Mouse (Mus musculus): ENCODE results near the gene Tmem238l. TPM values are rescaled to one million over a fixed set of nuclear protein-coding genes. Genes with fewer than 3 reads are reported as not detected.

Gene Tmem238l
- polyA plus RNA-seq, 1 experiment from 2014 or later = not detected

DNA sequence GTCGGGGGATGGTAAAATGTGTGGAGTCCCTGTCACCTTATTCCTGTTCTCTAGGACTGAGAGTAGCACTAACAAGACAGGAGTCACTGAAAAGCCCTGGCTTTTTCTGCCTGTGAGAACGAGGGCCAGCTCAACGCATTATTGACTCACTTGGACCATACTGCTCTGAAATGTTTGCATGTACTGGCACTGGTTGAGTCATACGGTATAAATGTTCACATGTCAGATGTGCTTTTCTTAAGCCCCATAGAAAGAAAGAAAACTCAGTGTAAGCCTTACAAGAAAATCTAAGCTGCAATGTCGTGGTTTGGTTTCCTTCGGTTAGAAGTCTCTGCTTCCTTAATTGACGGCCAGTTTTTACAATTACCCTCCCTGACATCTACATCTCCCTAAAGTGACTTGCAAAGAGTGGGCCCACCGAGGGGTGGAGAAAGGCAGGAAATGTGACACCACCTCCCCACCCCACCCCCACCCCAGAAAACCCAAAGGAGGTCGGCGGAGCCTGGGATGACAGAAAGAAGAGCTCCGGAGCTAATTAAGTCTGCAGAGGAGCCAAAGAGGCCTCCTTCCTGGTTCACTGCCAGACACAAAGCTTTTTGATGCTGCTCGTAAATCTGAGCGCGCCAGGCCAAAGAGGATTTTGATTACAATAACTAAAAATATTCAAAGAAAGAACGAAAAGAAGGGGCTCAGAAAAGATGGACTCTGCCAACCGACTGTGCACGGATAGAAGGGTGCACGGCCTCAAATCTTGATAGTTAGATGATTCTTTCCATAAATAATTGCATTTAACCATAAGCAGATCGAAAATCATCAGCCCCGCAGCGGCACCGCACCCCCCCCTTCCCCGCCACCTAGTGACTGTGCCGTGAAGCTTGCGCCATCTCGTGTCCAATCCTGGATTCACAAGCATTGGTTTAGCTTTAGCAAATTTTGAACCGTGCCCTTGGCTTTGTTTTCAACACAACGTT, 28.0 kb downstream of the Tmem238l start:
- H3K9me3 ChIP-seq (replicated peaks) = no peaks in the 10 kb centered on the region
- H3K27me3 ChIP-seq (ENCODE audit: low read depth, poor library complexity, severe bottlenecking) = no peaks in the 10 kb centered on the region
- peak; percentile 85 for DNase-seq (ENCODE audit: low spot score)
- peaks cover 24% of the 10 kb centered on the region for H3K4me1 ChIP-seq
- peak overlapping the region; percentile 74 for H3K27ac ChIP-seq
- 4% methylated on average over 28 of the region's 28 CpGs for WGBS
- peak overlapping the region; percentile 57 for H3K4me3 ChIP-seq
- H3K36me3 ChIP-seq = no peaks in the 10 kb centered on the region

DNA sequence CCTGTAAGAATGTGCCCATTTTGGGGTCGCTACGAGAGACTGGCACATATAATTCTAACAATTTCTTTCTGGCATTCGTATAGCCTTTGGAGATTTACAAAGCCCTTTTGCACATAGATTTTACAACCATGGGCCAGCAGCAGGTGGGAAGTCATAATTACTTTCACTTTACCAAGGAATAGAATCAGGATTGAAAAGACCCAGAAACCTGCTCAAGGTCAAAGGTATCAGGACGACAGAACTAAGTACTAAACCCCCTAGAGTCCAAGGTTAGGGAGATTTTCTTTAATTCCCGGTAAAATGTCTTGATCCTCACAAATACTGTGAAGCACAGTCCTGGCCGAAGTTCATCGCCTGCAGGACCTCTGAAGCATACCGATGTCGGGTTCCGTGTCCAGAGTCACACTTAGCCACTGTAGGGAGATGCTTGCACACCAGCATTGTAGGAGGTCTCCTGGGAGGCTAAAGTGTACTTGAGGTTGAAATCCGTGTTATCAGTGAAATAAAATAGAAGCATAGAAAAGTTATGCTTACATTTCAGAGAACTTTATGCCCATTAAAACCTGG, 28.8 kb downstream of the Tmem238l start:
- Histone ChIP-seq H3K9me3 (replicated peaks) (no peaks in the 10 kb centered on the region), H3K27me3 (ENCODE audit: low read depth, poor library complexity, severe bottlenecking) (no peaks in the 10 kb centered on the region), H3K4me1 (peaks cover 24% of the 10 kb centered on the region), H3K27ac (peak overlapping the region; percentile 74; the same call in 1 of the 2 replicates), H3K4me3 (peak overlapping the region; percentile 57), H3K36me3 (no peaks in the 10 kb centered on the region)
- 44% methylated on average over 11 of the region's 11 CpGs for WGBS
- no peak for DNase-seq (ENCODE audit: low spot score)

DNA sequence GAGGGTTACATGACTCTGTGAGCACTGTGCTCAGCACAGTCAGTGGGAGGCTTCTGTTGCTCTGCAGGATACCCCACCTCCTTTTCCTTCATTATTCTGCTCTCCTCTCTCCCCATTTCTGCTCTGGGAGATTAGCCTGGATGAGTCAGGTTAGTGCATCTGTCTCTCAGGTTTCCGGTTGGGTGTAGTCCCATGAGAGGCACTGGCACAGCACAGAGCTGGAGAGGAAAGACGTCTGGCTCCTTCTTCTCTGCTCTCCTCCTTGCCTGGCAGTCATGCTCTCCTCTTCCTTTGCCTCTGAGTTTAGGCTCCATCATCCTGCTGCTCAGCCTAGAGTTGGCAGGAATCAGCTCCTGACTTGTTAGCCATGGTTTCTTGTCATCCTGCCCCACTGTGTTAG, 35.7 kb downstream of the Tmem238l start:
- Histone ChIP-seq H3K36me3 (no peaks in the 10 kb centered on the region), H3K4me3 (no peak overlapping the region), H3K27me3 (ENCODE audit: low read depth, poor library complexity, severe bottlenecking) (no peaks in the 10 kb centered on the region), H3K9me3 (replicated peaks) (no peaks in the 10 kb centered on the region), H3K27ac (no peak overlapping the region), H3K4me1 (no peaks in the 10 kb centered on the region)
- DNase-seq (ENCODE audit: low spot score) = no peak
- 78% methylated on average over 2 of the region's 2 CpGs for WGBS

DNA sequence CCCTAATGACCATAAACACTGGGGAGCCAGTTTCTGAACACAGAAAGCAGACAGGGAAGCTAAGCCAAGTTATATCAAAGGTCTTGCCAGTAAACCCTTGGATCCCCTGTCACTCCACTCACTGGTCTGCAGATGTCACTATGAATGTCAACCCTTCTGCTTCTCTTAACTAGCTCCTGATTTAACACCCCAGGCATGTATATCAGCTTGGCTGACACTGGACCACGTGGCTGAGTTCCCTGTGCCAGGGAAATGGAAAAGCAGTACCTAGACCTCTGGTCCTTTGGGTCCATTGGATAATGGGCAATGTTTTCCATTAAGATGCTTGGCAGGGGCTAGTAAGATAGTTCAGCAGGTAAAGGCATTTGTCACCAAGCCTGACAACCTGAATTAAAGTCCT, 37.2 kb downstream of the Tmem238l start:
- no peak overlapping the region for H3K27ac ChIP-seq
- no peak for DNase-seq (ENCODE audit: low spot score)
- H3K9me3 ChIP-seq (replicated peaks) = no peaks in the 10 kb centered on the region
- H3K4me1 ChIP-seq = no peaks in the 10 kb centered on the region
- H3K27me3 ChIP-seq (ENCODE audit: low read depth, poor library complexity, severe bottlenecking) = no peaks in the 10 kb centered on the region
- WGBS = 30% methylated on average over 1 of the region's 1 CpGs
- no peaks in the 10 kb centered on the region for H3K36me3 ChIP-seq
- no peak overlapping the region for H3K4me3 ChIP-seq

- H3K9me3 ChIP-seq (replicated peaks) = no peaks in the 10 kb centered on the region
- H3K27ac ChIP-seq = no peak overlapping the region
- no peak for DNase-seq (ENCODE audit: low spot score)
- no peaks in the 10 kb centered on the region for H3K4me1 ChIP-seq
- no peak overlapping the region for H3K4me3 ChIP-seq
- no peaks in the 10 kb centered on the region for H3K36me3 ChIP-seq
- no peaks in the 10 kb centered on the region for H3K27me3 ChIP-seq (ENCODE audit: low read depth, poor library complexity, severe bottlenecking)
- 81% methylated on average over 4 of the region's 4 CpGs for WGBS
These were observed 40.0 kb downstream of the Tmem238l start for GRCm38 (mm10) chr11:66996446-66996845.

- 87% methylated on average over 14 of the region's 14 CpGs for WGBS
- DNase-seq (ENCODE audit: low spot score) = no peak
- Histone ChIP-seq H3K36me3 (no peaks in the 10 kb centered on the region), H3K4me3 (no peak overlapping the region), H3K9me3 (replicated peaks) (no peaks in the 10 kb centered on the region), H3K27me3 (ENCODE audit: low read depth, poor library complexity, severe bottlenecking) (no peaks in the 10 kb centered on the region), H3K27ac (no peak overlapping the region), H3K4me1 (peaks cover 5% of the 10 kb centered on the region; the same call in 1 of the 2 replicates)
These were observed 42.3 kb downstream of the Tmem238l start for GRCm38 (mm10) chr11:66998467-66999403.

- H3K27ac ChIP-seq = no peak overlapping the region
These were observed 44.2 kb downstream of the Tmem238l start for GRCm38 (mm10) chr11:67000671-67001070.

GRCm38 (mm10) chr11:67001717-67002116, 45.3 kb downstream of the Tmem238l start:
- peaks cover 5% of the 10 kb centered on the region; the same call in 1 of the 2 replicates for H3K4me1 ChIP-seq
- DNase-seq (ENCODE audit: low spot score) = no peak
- no peaks in the 10 kb centered on the region for H3K27me3 ChIP-seq (ENCODE audit: low read depth, poor library complexity, severe bottlenecking)
- peak overlapping the region; percentile 17; the same call in 1 of the 2 replicates for H3K27ac ChIP-seq
- H3K4me3 ChIP-seq = no peak overlapping the region
- H3K9me3 ChIP-seq (replicated peaks) = no peaks in the 10 kb centered on the region
- WGBS = 42% methylated on average over 1 of the region's 1 CpGs
- H3K36me3 ChIP-seq = no peaks in the 10 kb centered on the region

More at GRCm38 (mm10) chr11:67000671-67001070, 44.2 kb downstream of the Tmem238l start:
- H3K4me1 ChIP-seq = peaks cover 5% of the 10 kb centered on the region; the same call in 1 of the 2 replicates
- no peaks in the 10 kb centered on the region for H3K9me3 ChIP-seq (replicated peaks)
- WGBS = 91% methylated on average over 4 of the region's 4 CpGs
- no peaks in the 10 kb centered on the region for H3K27me3 ChIP-seq (ENCODE audit: low read depth, poor library complexity, severe bottlenecking)
- H3K36me3 ChIP-seq = no peaks in the 10 kb centered on the region
- no peak overlapping the region for H3K4me3 ChIP-seq
- DNase-seq (ENCODE audit: low spot score) = no peak

DNA sequence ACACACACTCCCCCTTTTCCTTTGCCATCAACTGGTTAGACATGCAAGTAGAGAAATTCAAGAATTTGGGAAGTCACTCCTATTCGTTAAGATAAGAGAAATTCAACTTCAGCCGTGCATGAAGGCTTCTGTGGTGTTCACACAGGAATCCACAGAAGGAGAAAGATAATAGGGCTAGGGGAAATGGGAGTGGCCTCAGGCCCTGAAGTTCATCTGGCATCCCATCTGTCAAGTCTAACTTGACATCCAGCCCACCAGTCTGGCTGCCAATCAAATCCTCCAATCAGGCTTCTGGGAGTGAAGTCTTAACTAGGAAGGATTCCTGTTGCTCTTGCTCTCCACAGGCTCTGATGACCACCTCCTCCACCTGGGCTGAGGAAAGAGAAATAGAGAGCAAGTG, 46.5 kb downstream of the Tmem238l start:
- Histone ChIP-seq H3K36me3 (no peaks in the 10 kb centered on the region), H3K9me3 (replicated peaks) (no peaks in the 10 kb centered on the region), H3K4me1 (peaks cover 5% of the 10 kb centered on the region; the same call in 1 of the 2 replicates), H3K27me3 (ENCODE audit: low read depth, poor library complexity, severe bottlenecking) (no peaks in the 10 kb centered on the region), H3K4me3 (no peak overlapping the region), H3K27ac (no peak overlapping the region)
- DNase-seq (ENCODE audit: low spot score) = no peak
- WGBS = 79% methylated on average over 2 of the region's 2 CpGs

DNA sequence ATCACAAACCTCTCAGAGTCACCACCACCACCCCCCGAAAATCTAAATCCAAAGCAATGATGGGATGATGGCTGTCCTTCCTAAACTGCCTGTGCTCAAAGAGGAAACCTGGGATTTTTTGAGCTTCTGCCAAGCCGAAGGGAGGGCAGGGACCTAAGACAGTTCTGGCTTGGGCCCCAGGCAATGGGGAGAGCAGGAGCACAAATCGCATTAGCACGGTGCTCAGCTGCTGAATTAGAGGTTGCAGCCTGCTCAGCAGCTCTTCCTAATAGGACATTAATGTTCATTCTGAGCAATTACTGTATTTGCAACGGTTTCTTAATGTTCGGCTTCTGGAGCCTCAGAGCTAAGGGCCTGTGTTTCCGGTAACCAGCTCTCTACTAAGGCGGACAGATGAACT, 51.5 kb downstream of the Tmem238l start:
- 88% methylated on average over 8 of the region's 8 CpGs for WGBS
- H3K4me1 ChIP-seq = peaks cover 15% of the 10 kb centered on the region
- H3K27me3 ChIP-seq (ENCODE audit: low read depth, poor library complexity, severe bottlenecking) = no peaks in the 10 kb centered on the region
- no peaks in the 10 kb centered on the region for H3K36me3 ChIP-seq
- no peak overlapping the region for H3K4me3 ChIP-seq
- H3K9me3 ChIP-seq (replicated peaks) = no peaks in the 10 kb centered on the region
- H3K27ac ChIP-seq = no peak overlapping the region
- DNase-seq (ENCODE audit: low spot score) = no peak

GRCm38 (mm10) chr11:67008528-67008927, 52.1 kb downstream of the Tmem238l start:
- no peaks in the 10 kb centered on the region for H3K36me3 ChIP-seq
- 94% methylated on average over 4 of the region's 4 CpGs for WGBS
- H3K4me1 ChIP-seq = peaks cover 15% of the 10 kb centered on the region
- no peak overlapping the region for H3K27ac ChIP-seq
- H3K9me3 ChIP-seq (replicated peaks) = no peaks in the 10 kb centered on the region
- DNase-seq (ENCODE audit: low spot score) = no peak
- H3K27me3 ChIP-seq (ENCODE audit: low read depth, poor library complexity, severe bottlenecking) = no peaks in the 10 kb centered on the region
- no peak overlapping the region for H3K4me3 ChIP-seq

- H3K27ac ChIP-seq = no peak overlapping the region
- 6% methylated on average over 8 of the region's 8 CpGs for WGBS
- H3K27me3 ChIP-seq (ENCODE audit: low read depth, poor library complexity, severe bottlenecking) = no peaks in the 10 kb centered on the region
- DNase-seq (ENCODE audit: low spot score) = peak; percentile 34
- H3K4me1 ChIP-seq = peaks cover 15% of the 10 kb centered on the region
- no peak overlapping the region for H3K4me3 ChIP-seq
- H3K9me3 ChIP-seq (replicated peaks) = no peaks in the 10 kb centered on the region
- no peaks in the 10 kb centered on the region for H3K36me3 ChIP-seq
These were observed 54.0 kb downstream of the Tmem238l start for GRCm38 (mm10) chr11:67010430-67010829.
